Mouse (Mus musculus) yolk sac, embryonic 10.5 days (tissue): ENCODE measurements around the gene Zfand3.

Experiments used
- DNase-seq: peaks from one replicate; pipeline ENCODE4 v3.0.0-alpha.2; 2017; ENCODE audit warnings: low spot score

Gene Zfand3

GRCm38 (mm10) chr17:30230428-30230827 lies 225.9 kb downstream of the Zfand3 start:
- no peak for DNase-seq

- DNase-seq = no peak
Observed at GRCm38 (mm10) chr17:30231483-30231882, 226.9 kb downstream of the Zfand3 start.

- DNase-seq = no peak
Observed at GRCm38 (mm10) chr17:30232698-30233097, 228.2 kb downstream of the Zfand3 start.

GRCm38 (mm10) chr17:30235380-30235779 lies 230.8 kb downstream of the Zfand3 start:
- DNase-seq = no peak

- no peak for DNase-seq
Observed at GRCm38 (mm10) chr17:30236611-30237010, 232.1 kb downstream of the Zfand3 start.

- no peak for DNase-seq
Observed at GRCm38 (mm10) chr17:30237600-30237999, 233.1 kb downstream of the Zfand3 start.

GRCm38 (mm10) chr17:30239458-30239857 lies 234.9 kb downstream of the Zfand3 start:
- no peak for DNase-seq

- DNase-seq = no peak
Observed at GRCm38 (mm10) chr17:30240659-30241058, 236.1 kb downstream of the Zfand3 start.

- DNase-seq = no peak
Observed at GRCm38 (mm10) chr17:30241061-30241460, 236.5 kb downstream of the Zfand3 start.

GRCm38 (mm10) chr17:30241720-30242322 lies 237.3 kb downstream of the Zfand3 start:
- DNase-seq = no peak

GRCm38 (mm10) chr17:30242647-30243046 lies 238.1 kb downstream of the Zfand3 start:
- DNase-seq = no peak

- no peak for DNase-seq
Observed at GRCm38 (mm10) chr17:30243540-30243939, 239.0 kb downstream of the Zfand3 start.

GRCm38 (mm10) chr17:30244651-30245307 lies 240.2 kb downstream of the Zfand3 start:
- DNase-seq = no peak

GRCm38 (mm10) chr17:30245308-30245706 lies 240.8 kb downstream of the Zfand3 start:
- no peak for DNase-seq

GRCm38 (mm10) chr17:30253028-30253427 lies 248.5 kb downstream of the Zfand3 start:
- no peak for DNase-seq

- no peak for DNase-seq
Observed at GRCm38 (mm10) chr17:30253924-30254323, 249.4 kb downstream of the Zfand3 start.

GRCm38 (mm10) chr17:30255928-30256560 lies 251.5 kb downstream of the Zfand3 start:
- DNase-seq = no peak

GRCm38 (mm10) chr17:30258480-30258879 lies 253.9 kb downstream of the Zfand3 start:
- no peak for DNase-seq

GRCm38 (mm10) chr17:30259938-30260337 lies 255.4 kb downstream of the Zfand3 start:
- DNase-seq = no peak
